Mouse (Mus musculus): ENCODE results near the gene Dmac2. TPM values are rescaled to one million over a fixed set of nuclear protein-coding genes. Genes with fewer than 3 reads are reported as not detected.
A peak's percentile ranks its signal among the peaks of the same experiment; 100 is the strongest.

Dmac2 gene
- total and polyA plus RNA-seq, 2 experiments from 2014 or later, result 47.5 to 54.3 TPM

- Histone ChIP-seq H3K9ac (replicated peaks; ENCODE audit: low read length, poor library complexity, severe bottlenecking) (no peak overlapping the region), H3K9me3 (ENCODE audit: low read length) (no peaks in the 10 kb centered on the region), H3K27me3 (ENCODE audit: insufficient read depth, low read length) (0 out of 2 replicates have a peak, but pooled peaks cover 5% of the 10 kb centered on the region), H3K4me1 (ENCODE audit: insufficient read depth, low read length) (no peaks in the 10 kb centered on the region), H3K4me3 (ENCODE audit: low read depth, low read length) (no peak overlapping the region), H3K36me3 (ENCODE audit: insufficient read depth, low read length) (peaks cover 21% of the 10 kb centered on the region), H3K4me2 (ENCODE audit: low read depth, low read length, poor library complexity, severe bottlenecking) (no peak overlapping the region), H3K27ac (ENCODE audit: low read depth, low read length) (no peak overlapping the region)
- 58% methylated on average over 4 of the region's 4 CpGs for WGBS
- no peak for DNase-seq (ENCODE audit: low spot score)
- TF ChIP-seq CTCF (IDR thresholded peaks at IDR 0.05), result 0 out of 2 replicates have a peak, but pooled peaks have one; percentile 21
- ATAC-seq (ENCODE audit: low FRiP score), result no peak
These were observed 53.2 kb downstream of the Dmac2 start for GRCm38 (mm10) chr7:25672442-25672841.

GRCm38 (mm10) chr7:25674297-25674696, 55.1 kb downstream of the Dmac2 start:
- no peak for DNase-seq (ENCODE audit: low spot score)
- TF ChIP-seq CTCF (IDR thresholded peaks at IDR 0.05), result no peak
- peak overlapping the region; percentile 57 for H3K4me3 ChIP-seq (ENCODE audit: low read depth, low read length)
- H3K9ac ChIP-seq (replicated peaks; ENCODE audit: low read length, poor library complexity, severe bottlenecking), result peak overlapping the region; percentile 75
- H3K27me3 ChIP-seq (ENCODE audit: insufficient read depth, low read length), result 0 out of 2 replicates have a peak, but pooled peaks cover 5% of the 10 kb centered on the region
- peak; percentile 31; the same call in 1 of the 2 replicates for ATAC-seq (ENCODE audit: low FRiP score)
- no peaks in the 10 kb centered on the region for H3K4me1 ChIP-seq (ENCODE audit: insufficient read depth, low read length)
- WGBS, result 22% methylated on average over 9 of the region's 9 CpGs
- H3K9me3 ChIP-seq (ENCODE audit: low read length), result no peaks in the 10 kb centered on the region
- H3K36me3 ChIP-seq (ENCODE audit: insufficient read depth, low read length), result peaks cover 3% of the 10 kb centered on the region
- H3K27ac ChIP-seq (ENCODE audit: low read depth, low read length), result peak overlapping the region; percentile 55; the same call in 1 of the 2 replicates
- peak overlapping the region; percentile 77 for H3K4me2 ChIP-seq (ENCODE audit: low read depth, low read length, poor library complexity, severe bottlenecking)

- Histone ChIP-seq H3K9ac (replicated peaks; ENCODE audit: low read length, poor library complexity, severe bottlenecking) (peak within 1 kb of the TSS; percentile 75), H3K27ac (ENCODE audit: low read depth, low read length) (peak within 1 kb of the TSS; percentile 55; the same call in 1 of the 2 replicates), H3K4me2 (ENCODE audit: low read depth, low read length, poor library complexity, severe bottlenecking) (peak within 1 kb of the TSS; percentile 77), H3K4me3 (ENCODE audit: low read depth, low read length) (peak within 1 kb of the TSS; percentile 57), H3K36me3 (ENCODE audit: insufficient read depth, low read length) (no peaks in the 10 kb centered on the region; the same call in 1 of the 2 replicates), H3K27me3 (ENCODE audit: insufficient read depth, low read length) (0 out of 2 replicates have a peak, but pooled peaks cover 5% of the 10 kb centered on the region), H3K4me1 (ENCODE audit: insufficient read depth, low read length) (no peaks in the 10 kb centered on the region), H3K9me3 (ENCODE audit: low read length) (no peaks in the 10 kb centered on the region)
- no peak for TF ChIP-seq CTCF (IDR thresholded peaks at IDR 0.05)
- DNase-seq (ENCODE audit: low spot score), result no peak
- ATAC-seq (ENCODE audit: low FRiP score), result peak; percentile 75
- WGBS, result 2% methylated on average over 29 of the region's 29 CpGs
These were observed 55.6 kb downstream of the Dmac2 start, which contains the start of gene Tmem91 for GRCm38 (mm10) chr7:25674719-25675300. Gene Tmem91 (minus strand): TSS chr7:25675166.

Other genes starting within 250 kb of the Dmac2 start
- gene Cnfn, start 249.7 kb upstream of the Dmac2 start, total RNA-seq (2014; rRNA removed), result not detected in 2 replicates
- not detected in 2 replicates for gene Cnfn, start 249.7 kb upstream of the Dmac2 start, polyA plus RNA-seq (2015; fragmentation: Nextera tagmentation; extraction: Ambion mirVana)
- 10.6 and 11.6 TPM in 2 replicates for gene Lipe, start 220.7 kb upstream of the Dmac2 start, total RNA-seq (2014; rRNA removed)
- gene Lipe, start 220.7 kb upstream of the Dmac2 start, polyA plus RNA-seq (2015; fragmentation: Nextera tagmentation; extraction: Ambion mirVana), result 6.9 and 7.6 TPM in 2 replicates
- gene Cxcl17, start 206.5 kb upstream of the Dmac2 start, total RNA-seq (2014; rRNA removed), result not detected in 2 replicates
- gene Cxcl17, start 206.5 kb upstream of the Dmac2 start, polyA plus RNA-seq (2015; fragmentation: Nextera tagmentation; extraction: Ambion mirVana), result 0.38 and 0.57 TPM in 2 replicates
- gene Ceacam1, start 141.8 kb upstream of the Dmac2 start, total RNA-seq (2014; rRNA removed), result 1.4 and 2.9 TPM in 2 replicates
- gene Ceacam1, start 141.8 kb upstream of the Dmac2 start, polyA plus RNA-seq (2015; fragmentation: Nextera tagmentation; extraction: Ambion mirVana), result 0.84 and 0.94 TPM in 2 replicates
- gene Ceacam2, start 79.6 kb upstream of the Dmac2 start, total RNA-seq (2014; rRNA removed), result not detected in 2 replicates
- gene Ceacam2, start 79.6 kb upstream of the Dmac2 start, polyA plus RNA-seq (2015; fragmentation: Nextera tagmentation; extraction: Ambion mirVana), result not detected in 2 replicates
- gene Erich4, start 3.5 kb upstream of the Dmac2 start, total RNA-seq (2014; rRNA removed), result not detected in 2 replicates
- not detected in 2 replicates for gene Erich4, start 3.5 kb upstream of the Dmac2 start, polyA plus RNA-seq (2015; fragmentation: Nextera tagmentation; extraction: Ambion mirVana)
- 0.80 and 1.4 TPM in 2 replicates for gene B3gnt8, start 7.2 kb downstream of the Dmac2 start, total RNA-seq (2014; rRNA removed)
- 0.62 and 0.97 TPM in 2 replicates for gene B3gnt8, start 7.2 kb downstream of the Dmac2 start, polyA plus RNA-seq (2015; fragmentation: Nextera tagmentation; extraction: Ambion mirVana)
- gene Bckdha, start 39.6 kb downstream of the Dmac2 start, total RNA-seq (2014; rRNA removed), result 64.9 and 78.2 TPM in 2 replicates
- 40.7 and 50.9 TPM in 2 replicates for gene Bckdha, start 39.6 kb downstream of the Dmac2 start, polyA plus RNA-seq (2015; fragmentation: Nextera tagmentation; extraction: Ambion mirVana)
- gene Exosc5, start 39.8 kb downstream of the Dmac2 start, total RNA-seq (2014; rRNA removed), result 19.7 and 29.4 TPM in 2 replicates
- gene Exosc5, start 39.8 kb downstream of the Dmac2 start, polyA plus RNA-seq (2015; fragmentation: Nextera tagmentation; extraction: Ambion mirVana), result 27.3 and 29.5 TPM in 2 replicates
- gene Tmem91, start 55.8 kb downstream of the Dmac2 start, total RNA-seq (2014; rRNA removed), result 60.8 and 94.4 TPM in 2 replicates
- gene Tmem91, start 55.8 kb downstream of the Dmac2 start, polyA plus RNA-seq (2015; fragmentation: Nextera tagmentation; extraction: Ambion mirVana), result 186 and 200 TPM in 2 replicates
- 22.8 and 32.1 TPM in 2 replicates for gene B9d2, start 61.4 kb downstream of the Dmac2 start, total RNA-seq (2014; rRNA removed)
- 58.2 and 67.2 TPM in 2 replicates for gene B9d2, start 61.4 kb downstream of the Dmac2 start, polyA plus RNA-seq (2015; fragmentation: Nextera tagmentation; extraction: Ambion mirVana)
- gene Tgfb1, start 67.6 kb downstream of the Dmac2 start, total RNA-seq (2014; rRNA removed), result 2.2 and 2.5 TPM in 2 replicates
- gene Tgfb1, start 67.6 kb downstream of the Dmac2 start, polyA plus RNA-seq (2015; fragmentation: Nextera tagmentation; extraction: Ambion mirVana), result 0.53 and 0.88 TPM in 2 replicates
- gene Ccdc97, start 99.7 kb downstream of the Dmac2 start, total RNA-seq (2014; rRNA removed), result 27.0 and 38.3 TPM in 2 replicates
- gene Ccdc97, start 99.7 kb downstream of the Dmac2 start, polyA plus RNA-seq (2015; fragmentation: Nextera tagmentation; extraction: Ambion mirVana), result 29.1 and 34.4 TPM in 2 replicates
- gene Hnrnpul1, start 135.3 kb downstream of the Dmac2 start, total RNA-seq (2014; rRNA removed), result 117 and 126 TPM in 2 replicates
- gene Hnrnpul1, start 135.3 kb downstream of the Dmac2 start, polyA plus RNA-seq (2015; fragmentation: Nextera tagmentation; extraction: Ambion mirVana), result 41.8 and 47.8 TPM in 2 replicates
- gene Axl, start 169.3 kb downstream of the Dmac2 start, total RNA-seq (2014; rRNA removed), result 22.2 and 28.1 TPM in 2 replicates
- gene Axl, start 169.3 kb downstream of the Dmac2 start, polyA plus RNA-seq (2015; fragmentation: Nextera tagmentation; extraction: Ambion mirVana), result 16.5 and 20.7 TPM in 2 replicates
- gene Cyp2s1, start 197.5 kb downstream of the Dmac2 start, total RNA-seq (2014; rRNA removed), result 3.0 and 4.8 TPM in 2 replicates
- 2.5 and 3.4 TPM in 2 replicates for gene Cyp2s1, start 197.5 kb downstream of the Dmac2 start, polyA plus RNA-seq (2015; fragmentation: Nextera tagmentation; extraction: Ambion mirVana)

Data from midbrain, postnatal 0 days (tissue).